Mouse (Mus musculus) cerebellum, postnatal 25 days (tissue): ENCODE measurements at regions not wholly inside any gene's neighbourhood (a gene's known extent, or its start where the extent isn't known, plus 50 kb on each side); places are given as distances from the start of the nearest gene placed in this dataset.

Experiments used
- DNase-seq, 2 experiments: peaks; one replicate each; pipeline ENCODE4 v3.0.0; 2021; ENCODE audit warnings: mixed read lengths in 2 of 2

- DNase-seq: no peak
These were observed 57.5 kb downstream of the Tmem174 start for GRCm38 (mm10) chr13:98579731-98580130.

GRCm38 (mm10) chr13:98578426-98579066 lies 58.7 kb downstream of the Tmem174 start:
- no peak for DNase-seq

DNA sequence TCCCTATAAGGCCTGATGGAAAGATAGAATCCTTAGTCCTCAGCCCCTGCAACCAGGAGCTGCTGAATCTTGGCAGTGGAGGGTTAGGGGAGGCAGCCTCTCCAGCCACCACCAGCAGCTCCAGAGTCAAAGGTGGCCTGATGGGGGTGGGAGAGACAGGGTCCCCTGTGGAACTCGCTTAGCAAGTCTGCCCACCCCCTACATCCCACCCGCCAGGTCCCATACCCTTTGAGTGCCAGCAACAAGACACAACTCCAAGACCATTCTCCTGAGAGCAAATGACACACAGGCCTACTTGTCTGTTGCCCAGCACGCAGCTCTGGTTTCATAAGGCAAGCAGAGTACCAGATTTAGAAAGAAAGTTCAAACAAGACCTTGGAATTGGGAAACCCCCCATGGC lies 61.1 kb downstream of the Tmem174 start:
- no peak for DNase-seq

DNA sequence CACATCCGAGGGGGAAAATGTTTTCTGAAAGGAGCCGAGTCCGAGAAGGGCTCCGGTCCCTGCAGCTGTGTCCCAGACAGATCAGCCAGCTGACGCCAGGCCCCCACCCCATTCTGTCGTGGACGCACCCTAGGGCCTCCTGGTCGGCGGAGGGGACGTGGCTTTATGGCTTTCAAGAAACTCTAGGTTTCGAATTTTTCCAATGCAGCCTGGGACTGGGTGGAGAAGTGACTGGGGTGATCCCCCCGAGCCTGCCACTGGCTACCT lies 63.2 kb downstream of the Tmem174 start:
- DNase-seq: no peak

GRCm38 (mm10) chr13:98573261-98574056 lies 63.8 kb downstream of the Tmem174 start:
- DNase-seq: peak in 1 of 2 experiments; percentile 18

GRCm38 (mm10) chr13:98572581-98573260 lies 64.5 kb downstream of the Tmem174 start:
- peak; percentile 13 to 23 for DNase-seq

DNA sequence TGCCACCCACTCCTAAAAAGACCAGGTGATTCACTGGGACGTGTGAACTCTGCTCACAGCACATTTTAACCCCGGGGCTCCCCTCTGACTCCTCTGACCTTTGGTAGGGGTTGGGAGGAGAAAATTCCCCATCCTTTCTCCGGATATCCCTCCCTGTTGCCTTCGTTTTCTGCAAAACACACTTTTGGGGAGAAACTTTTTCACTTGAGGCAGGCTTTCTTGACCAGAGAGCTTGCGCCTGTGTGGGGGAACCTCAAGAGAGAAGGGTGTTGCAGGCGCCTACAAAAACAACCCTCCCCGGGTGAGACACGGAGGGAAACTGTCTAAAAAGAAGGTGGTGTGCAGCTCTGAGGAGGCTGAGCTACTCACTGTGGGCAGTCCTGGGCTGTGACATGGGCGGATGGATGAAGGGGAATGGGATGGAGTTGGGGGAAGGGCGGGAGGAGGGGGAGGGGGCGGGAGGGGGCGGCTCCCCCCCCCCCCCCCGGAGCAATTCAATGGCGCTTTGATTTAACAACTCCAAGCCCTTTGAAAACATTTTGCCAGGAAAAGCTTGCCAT lies 65.1 kb downstream of the Tmem174 start:
- DNase-seq: no peak

DNA sequence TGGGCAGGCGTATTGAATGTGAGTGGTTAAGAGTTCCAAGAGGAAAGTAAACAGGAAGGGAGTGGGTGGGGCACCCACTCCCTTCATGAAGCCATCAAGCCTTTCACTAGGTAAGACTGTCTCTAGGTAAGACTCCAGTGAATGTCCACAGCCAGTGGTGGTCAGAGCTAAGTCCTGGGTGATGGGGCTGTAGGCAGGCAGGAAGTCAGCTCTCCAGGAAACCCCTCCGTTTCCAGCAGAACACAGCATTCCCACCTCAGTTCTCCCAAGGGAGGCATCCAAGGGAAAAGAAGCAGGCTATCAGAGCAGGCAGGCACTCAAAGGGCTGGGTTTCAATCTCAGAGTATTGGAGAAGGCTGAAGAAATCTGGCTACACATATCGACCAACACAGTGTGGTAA lies 66.2 kb downstream of the Tmem174 start:
- no peak for DNase-seq

DNA sequence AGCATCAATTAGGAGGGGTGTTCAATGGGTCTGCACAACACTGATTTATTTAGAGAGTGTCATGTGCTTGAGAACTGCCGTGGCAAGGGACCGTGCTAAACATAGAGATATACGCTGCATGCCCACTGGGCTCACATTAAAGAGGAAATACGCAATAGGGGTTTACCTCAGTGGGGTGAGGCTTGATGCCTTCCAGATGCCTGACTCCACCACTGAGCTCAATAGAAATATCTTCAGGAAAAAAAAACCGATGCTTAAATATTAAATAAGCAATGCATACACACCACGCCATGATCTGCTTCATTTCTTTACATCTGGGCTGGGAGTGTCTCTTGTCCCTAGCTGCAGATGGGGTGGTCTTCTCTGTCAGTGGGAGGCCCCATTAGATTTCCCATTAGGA lies 63.9 kb upstream of the Gm10320 start:
- DNase-seq: no peak

DNA sequence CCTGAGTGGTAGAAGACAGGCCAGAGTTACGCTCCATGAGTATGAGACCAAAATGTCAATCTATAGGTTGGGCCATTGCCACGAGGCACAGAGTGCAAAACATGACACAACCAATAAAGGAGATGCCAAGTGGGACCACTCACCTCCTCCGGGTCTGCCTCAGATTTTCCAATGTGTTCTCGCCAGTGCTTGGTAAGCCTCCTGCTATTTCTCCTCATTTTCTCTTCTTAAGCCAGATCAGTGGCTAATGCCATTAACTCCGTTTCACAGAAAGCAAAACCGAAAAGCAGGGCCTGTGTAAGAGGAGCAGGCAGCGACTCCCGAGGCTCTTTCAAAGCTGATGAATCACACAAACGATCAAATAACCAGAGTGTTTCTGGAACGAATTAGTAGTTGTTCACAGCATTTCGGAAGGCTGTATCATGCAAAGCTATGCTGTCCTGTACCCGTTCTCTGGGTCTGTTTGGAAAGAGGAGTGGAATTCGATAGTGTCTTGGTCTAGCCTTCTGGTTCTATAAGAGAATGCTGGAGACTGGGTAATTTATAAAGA lies 59.7 kb upstream of the Gm10320 start:
- no peak for DNase-seq

- DNase-seq: no peak
These were observed 55.4 kb upstream of the Gm10320 start for GRCm38 (mm10) chr13:98547223-98547622.

DNA sequence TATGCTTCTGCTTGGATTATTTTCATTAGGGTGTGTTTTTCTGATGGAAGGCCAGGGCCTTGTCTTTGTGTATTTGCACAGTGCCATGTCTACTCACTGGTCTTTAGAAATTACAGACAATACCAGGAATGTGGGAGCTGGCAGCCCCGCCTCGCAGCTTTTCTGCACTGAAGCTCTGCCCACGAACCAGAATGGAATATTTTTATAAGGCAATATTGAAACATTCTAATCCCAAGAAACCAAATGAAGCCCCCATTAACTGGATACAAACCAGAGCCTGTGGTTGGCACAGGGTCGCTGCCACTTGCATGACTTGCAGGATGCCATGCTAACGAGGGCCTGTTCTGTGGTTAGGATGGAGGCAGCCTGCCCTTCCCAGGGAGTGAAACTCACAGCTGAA lies 54.3 kb upstream of the Gm10320 start:
- no peak for DNase-seq

- DNase-seq: no peak
These were observed 53.6 kb upstream of the Gm10320 start for GRCm38 (mm10) chr13:98545398-98545797.

- no peak for DNase-seq
These were observed 52.2 kb upstream of the Gm10320 start for GRCm38 (mm10) chr13:98544051-98544450.
